Mouse (Mus musculus): Measurements from ENCODE around the gene Sfxn1.

Sfxn1 gene

GRCm38 (mm10) chr13:54077470-54078174, 6.0 kb downstream of the Sfxn1 start:
- DNase-seq (ENCODE audit: low read depth): no peak

- no peak for DNase-seq (ENCODE audit: low read depth)
Observed at GRCm38 (mm10) chr13:54079782-54080759, 8.4 kb downstream of the Sfxn1 start.

- DNase-seq (ENCODE audit: low read depth): no peak
Observed at GRCm38 (mm10) chr13:54080785-54081184, 9.1 kb downstream of the Sfxn1 start.

- no peak for DNase-seq (ENCODE audit: low read depth)
Observed at GRCm38 (mm10) chr13:54082946-54083345, 11.3 kb downstream of the Sfxn1 start.

- DNase-seq (ENCODE audit: low read depth): no peak
Observed at GRCm38 (mm10) chr13:54084178-54084577, 12.5 kb downstream of the Sfxn1 start.

- DNase-seq (ENCODE audit: low read depth): no peak
Observed at GRCm38 (mm10) chr13:54084826-54085225, 13.2 kb downstream of the Sfxn1 start.

- DNase-seq (ENCODE audit: low read depth): no peak
Observed at GRCm38 (mm10) chr13:54085266-54085665, 13.6 kb downstream of the Sfxn1 start.

- no peak for DNase-seq (ENCODE audit: low read depth)
Observed at GRCm38 (mm10) chr13:54091719-54092118, 20.1 kb downstream of the Sfxn1 start.

GRCm38 (mm10) chr13:54094349-54094748, 22.7 kb downstream of the Sfxn1 start:
- DNase-seq (ENCODE audit: low read depth): no peak

- DNase-seq (ENCODE audit: low read depth): no peak
Observed at GRCm38 (mm10) chr13:54094963-54095362, 23.3 kb downstream of the Sfxn1 start.

GRCm38 (mm10) chr13:54095721-54096120, 24.1 kb downstream of the Sfxn1 start:
- DNase-seq (ENCODE audit: low read depth): no peak

- DNase-seq (ENCODE audit: low read depth): no peak
Observed at GRCm38 (mm10) chr13:54097227-54097626, 25.6 kb downstream of the Sfxn1 start.

GRCm38 (mm10) chr13:54097797-54098196, 26.1 kb downstream of the Sfxn1 start:
- DNase-seq (ENCODE audit: low read depth): no peak

GRCm38 (mm10) chr13:54101031-54101820, 29.6 kb downstream of the Sfxn1 start:
- no peak for DNase-seq (ENCODE audit: low read depth)

GRCm38 (mm10) chr13:54102061-54102460, 30.4 kb downstream of the Sfxn1 start:
- DNase-seq (ENCODE audit: low read depth): no peak

- DNase-seq (ENCODE audit: low read depth): no peak
Observed at GRCm38 (mm10) chr13:54103271-54103670, 31.6 kb downstream of the Sfxn1 start.

GRCm38 (mm10) chr13:54103866-54104265, 32.2 kb downstream of the Sfxn1 start:
- no peak for DNase-seq (ENCODE audit: low read depth)

- peak; percentile 42 for DNase-seq (ENCODE audit: low read depth)
Observed at GRCm38 (mm10) chr13:54113819-54114550, 42.3 kb downstream of the Sfxn1 start.

- no peak for DNase-seq (ENCODE audit: low read depth)
Observed at GRCm38 (mm10) chr13:54114931-54115330, 43.3 kb downstream of the Sfxn1 start.

GRCm38 (mm10) chr13:54115779-54116178, 44.1 kb downstream of the Sfxn1 start:
- no peak for DNase-seq (ENCODE audit: low read depth)

GRCm38 (mm10) chr13:54118355-54118754, 46.7 kb downstream of the Sfxn1 start:
- no peak for DNase-seq (ENCODE audit: low read depth)

Data from c-Kit-positive CD71-negative TER-119-negative erythroid progenitor cells, embryonic 14.5 days (primary cell).